Mouse (Mus musculus) thymus, adult 2 months (tissue): ENCODE results near the gene Atg4d. TPM values are rescaled to one million over a fixed set of nuclear protein-coding genes. Genes with fewer than 3 reads are reported as not detected.
"Not testable (repeated sequence)": the region's sequence is repeated elsewhere in the genome, so short reads cannot be mapped to it uniquely, and the experiment has no call there.

Source experiments
- DNase-seq: peaks from one replicate; pipeline ENCODE4 v3.0.0; 2021
- H3K27ac ChIP-seq: fragments of 200-500 bp; 2 replicates; pipeline ENCODE4 v1.5.1; 2012; ENCODE audit warnings: low read length, control low read depth; ENCODE audit not compliant: control insufficient read depth, insufficient read depth
- H3K27me3 ChIP-seq: fragments of 200-500 bp; 2 replicates; pipeline ENCODE4 v1.6.1; 2012; ENCODE audit warnings: mild to moderate bottlenecking, low read length, moderate library complexity, mixed read lengths; ENCODE audit not compliant: control insufficient read depth, insufficient read depth
- H3K36me3 ChIP-seq: fragments of 200-500 bp; 2 replicates; pipeline ENCODE4 v1.6.1; 2012; ENCODE audit warnings: mild to moderate bottlenecking, low read length, moderate library complexity; ENCODE audit not compliant: control insufficient read depth, insufficient read depth
- H3K4me1 ChIP-seq: fragments of 200-500 bp; replicated peaks from 2 replicates; pipeline ENCODE4 v1.6.1; 2012; ENCODE audit warnings: low read length; ENCODE audit not compliant: control insufficient read depth, insufficient read depth
- H3K4me3 ChIP-seq: fragments of 200-500 bp; 2 replicates; pipeline ENCODE4 v1.5.1; 2012; ENCODE audit warnings: mild to moderate bottlenecking, low read length, control low read depth, moderate library complexity; ENCODE audit not compliant: control insufficient read depth, insufficient read depth
- CTCF ChIP-seq: fragments of 200-500 bp; IDR thresholded peaks from 2 replicates; pipeline ENCODE4 v1.5.1; 2012; ENCODE audit warnings: mild to moderate bottlenecking, control low read depth, low read length, moderate library complexity, borderline replicate concordance; ENCODE audit not compliant: control insufficient read depth, poor library complexity, insufficient read depth; ENCODE audit errors: extremely low read depth
- POLR2A ChIP-seq: fragments of 200-500 bp; IDR thresholded peaks from 2 replicates; pipeline ENCODE4 v1.6.1; 2012; ENCODE audit warnings: mild to moderate bottlenecking, low read length, control low read depth, moderate library complexity; ENCODE audit not compliant: control insufficient read depth, poor library complexity, insufficient read depth; ENCODE audit errors: extremely low read depth
- WGBS: fragments of 180-500 bp; shearing (Covaris S2); methylation state at CpG from one replicate; pipeline ENCODE4 v1.1.7; 2018; 5-methylcytosine and 5-hydroxymethylcytosine counted together
- polyA plus RNA-seq: library from polyadenylated mRNA; depleted of rRNA; stranded (reverse); fragments of >200 nt; gene quantifications from 2 replicates; pipeline ENCODE4 v1.2.3, GENCODE M21; 2012

The Atg4d gene
- polyA plus RNA-seq, 1 experiment: 87.7 TPM

DNA sequence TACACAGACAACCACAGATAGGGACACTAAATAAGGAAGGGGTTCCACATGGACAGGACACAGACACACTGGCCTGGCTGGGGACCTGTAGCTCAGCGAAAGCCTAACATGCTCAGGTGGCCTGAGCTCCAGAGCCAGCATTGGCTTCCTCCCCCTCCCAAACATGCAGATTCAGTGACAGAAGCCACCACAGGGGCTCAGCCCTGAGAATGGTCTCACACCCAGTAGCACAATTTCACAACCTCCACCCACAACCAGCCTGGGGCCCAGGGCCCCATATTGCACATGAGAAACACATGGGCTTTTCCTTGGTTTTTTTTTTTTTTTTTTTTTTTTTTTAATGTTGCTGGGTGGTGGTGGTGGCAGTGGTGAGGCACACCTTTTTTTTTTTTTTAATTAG is 18.8 kb upstream of the Atg4d start:
- 100% methylated on average over 1 of the region's 1 CpGs for WGBS
- DNase-seq: no peak
- no peak overlapping the region for H3K27ac ChIP-seq
- peaks cover 22% of the 10 kb centered on the region; the same call in 1 of the 2 replicates for H3K27me3 ChIP-seq
- H3K36me3 ChIP-seq: no peaks in the 10 kb centered on the region
- no peak for TF ChIP-seq CTCF
- TF ChIP-seq POLR2A: no peak
- H3K4me3 ChIP-seq: no peak overlapping the region
- H3K4me1 ChIP-seq: peaks cover 15% of the 10 kb centered on the region

DNA sequence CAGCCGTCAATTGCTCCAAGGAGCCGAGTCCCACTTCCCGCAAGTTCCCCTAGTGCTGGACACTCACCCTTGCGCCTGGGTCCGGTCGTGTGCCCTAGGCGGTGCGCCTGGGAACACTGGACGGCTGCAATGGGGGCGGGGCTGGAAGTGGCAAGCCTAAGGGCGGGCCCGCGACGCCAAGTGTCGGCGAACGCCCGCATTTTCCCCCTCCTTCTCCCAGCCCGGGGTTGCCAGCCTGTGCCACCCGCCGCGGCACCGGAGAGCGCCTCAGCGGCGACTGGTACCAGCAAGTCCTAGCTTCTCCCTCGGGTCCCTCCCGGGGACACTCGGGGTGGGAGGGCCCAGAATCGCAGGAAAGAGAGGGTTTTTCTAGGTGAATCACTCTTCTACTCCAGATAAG is 16.8 kb upstream of the Atg4d start, which contains the start of gene S1pr5:
Gene S1pr5, minus strand, starts transcription at position 118 of the 400 bp plus-strand sequence.
- no peak within 1 kb of the TSS for H3K4me3 ChIP-seq
- H3K36me3 ChIP-seq: no peaks in the 10 kb centered on the region
- peaks cover 22% of the 10 kb centered on the region; the same call in 1 of the 2 replicates for H3K27me3 ChIP-seq
- H3K27ac ChIP-seq: no peak within 1 kb of the TSS
- no peak for DNase-seq
- TF ChIP-seq POLR2A (no peak), CTCF (no peak)
- H3K4me1 ChIP-seq: peaks cover 15% of the 10 kb centered on the region
- WGBS: 5% methylated on average over 30 of the region's 30 CpGs

DNA sequence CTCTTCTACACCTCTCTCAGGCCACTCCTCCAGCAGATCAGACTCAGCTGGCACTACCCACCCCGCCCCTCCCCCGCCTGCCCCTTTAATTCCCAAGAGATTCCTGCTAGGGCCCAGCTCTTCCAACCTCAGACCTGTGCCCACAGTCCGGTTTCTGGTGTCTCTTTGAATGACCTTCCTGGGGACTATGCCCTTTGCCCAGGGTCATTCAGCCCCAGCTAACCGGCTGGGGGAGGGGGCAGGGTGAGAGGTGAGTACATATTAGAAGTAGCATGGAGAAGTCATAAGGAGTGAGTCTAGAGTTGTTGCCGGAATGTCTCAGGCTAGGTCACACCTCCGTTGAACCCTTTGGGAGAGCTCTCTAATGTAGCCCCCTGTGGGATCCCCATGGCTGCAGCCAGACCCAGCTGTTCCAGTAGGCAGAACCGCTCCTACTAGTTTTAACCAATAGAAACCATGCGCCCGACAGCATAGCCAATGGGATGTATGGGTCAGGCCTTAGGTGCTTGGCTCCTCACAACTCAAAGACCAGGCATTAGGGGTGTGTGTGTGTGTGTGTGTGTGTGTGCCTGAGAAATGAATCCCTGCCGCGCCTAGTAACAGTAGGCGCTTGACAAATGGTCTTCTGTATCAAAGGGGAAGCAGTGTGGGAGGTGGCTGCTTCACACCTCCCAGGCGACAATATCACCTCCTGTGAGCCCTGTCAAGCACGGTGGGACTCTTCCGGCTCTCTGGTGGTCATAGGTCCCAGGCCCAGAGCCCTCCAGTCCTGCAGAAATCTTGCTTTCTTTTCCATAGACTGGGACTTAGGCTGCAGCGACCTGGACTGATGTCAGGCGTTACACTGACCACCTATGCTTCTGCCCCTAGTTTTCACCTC is 15.2 kb upstream of the Atg4d start:
- H3K27ac ChIP-seq: no peak overlapping the region
- H3K36me3 ChIP-seq: no peaks in the 10 kb centered on the region
- no peak overlapping the region for H3K4me3 ChIP-seq
- no peak for TF ChIP-seq POLR2A
- no peak for TF ChIP-seq CTCF
- DNase-seq: no peak
- peaks cover 4% of the 10 kb centered on the region; the same call in 1 of the 2 replicates for H3K4me1 ChIP-seq
- WGBS: 56% methylated on average over 17 of the region's 17 CpGs
- peaks cover 22% of the 10 kb centered on the region; the same call in 1 of the 2 replicates for H3K27me3 ChIP-seq

DNA sequence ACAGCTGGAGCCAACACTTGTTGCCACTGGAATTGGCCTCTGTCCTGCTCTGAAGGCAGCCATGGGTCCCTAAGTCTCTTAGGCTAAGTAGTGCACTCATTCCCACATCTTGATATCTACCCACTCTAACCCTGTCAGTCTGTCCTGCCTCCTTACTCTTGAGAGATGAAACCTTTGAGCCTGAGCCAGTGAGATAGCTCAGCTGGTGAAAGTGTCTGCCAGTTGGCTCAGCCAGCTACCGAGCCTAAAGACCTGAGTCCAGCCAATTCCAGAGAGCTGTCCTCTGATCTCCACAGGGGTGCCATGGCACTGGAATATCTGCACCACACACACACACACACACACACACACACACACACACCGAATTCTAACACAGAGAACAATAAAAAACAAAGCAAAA is 14.6 kb upstream of the Atg4d start:
- H3K4me3 ChIP-seq: no peak overlapping the region
- WGBS: 92% methylated on average over 2 of the region's 2 CpGs
- no peak for TF ChIP-seq POLR2A
- no peak for TF ChIP-seq CTCF
- no peak overlapping the region for H3K27ac ChIP-seq
- peaks cover 22% of the 10 kb centered on the region; the same call in 1 of the 2 replicates for H3K27me3 ChIP-seq
- 0 out of 2 replicates have a peak, but pooled peaks cover 4% of the 10 kb centered on the region for H3K4me1 ChIP-seq
- no peaks in the 10 kb centered on the region for H3K36me3 ChIP-seq
- DNase-seq: no peak

DNA sequence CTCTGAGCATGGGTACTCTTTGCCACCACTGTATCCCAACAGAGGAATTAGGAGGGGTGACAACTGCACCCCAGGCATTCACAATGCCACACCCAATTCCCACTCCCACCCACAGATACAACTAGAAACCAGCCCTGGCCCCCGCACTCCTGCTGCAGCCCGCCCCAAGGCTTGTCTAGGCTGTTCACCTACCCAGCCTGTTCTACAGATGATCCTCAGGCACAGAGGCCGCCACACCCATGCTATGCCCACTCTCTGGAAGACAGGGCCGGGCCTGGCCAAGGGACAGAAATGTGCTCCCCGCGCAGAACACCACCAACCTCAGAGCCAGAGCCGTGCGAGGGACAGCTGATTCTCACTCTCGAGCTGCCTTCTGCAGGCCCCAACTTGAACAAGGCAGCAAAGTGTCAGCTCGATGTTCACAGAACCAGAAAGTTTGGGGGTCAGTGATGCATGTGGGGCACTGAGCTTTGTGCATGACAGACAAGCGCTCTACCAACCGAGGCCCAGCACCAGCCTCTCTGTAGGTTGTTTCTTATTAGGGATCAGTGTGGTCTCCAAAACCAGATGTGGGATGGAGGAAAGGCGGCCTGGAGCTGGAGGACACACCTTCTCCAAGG is 13.9 kb upstream of the Atg4d start:
- TF ChIP-seq POLR2A (no peak), CTCF (no peak)
- peaks cover 22% of the 10 kb centered on the region; the same call in 1 of the 2 replicates for H3K27me3 ChIP-seq

DNA sequence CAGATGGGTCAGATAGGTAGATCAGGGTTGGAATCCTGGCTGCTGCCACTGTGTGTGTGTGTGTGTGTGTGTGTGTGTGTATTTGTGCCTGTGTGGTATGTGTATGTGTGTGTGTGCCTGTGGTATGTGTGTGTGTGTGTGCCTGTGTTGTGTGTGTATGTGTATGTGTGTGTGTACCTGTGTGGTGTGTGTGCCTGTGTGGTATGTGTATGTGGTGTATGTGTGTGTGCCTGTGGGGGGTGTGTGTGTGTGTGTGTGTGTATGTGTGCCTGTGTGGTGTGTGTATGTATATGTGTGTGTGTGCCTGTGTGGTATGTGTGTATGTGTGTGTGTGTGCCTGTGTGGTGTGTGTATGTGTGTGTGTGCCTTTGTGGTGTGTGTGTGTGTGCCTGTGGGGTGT is 10.4 kb upstream of the Atg4d start:
- Histone ChIP-seq H3K4me3 (no peak overlapping the region), H3K36me3 (no peaks in the 10 kb centered on the region), H3K27ac (no peak overlapping the region), H3K4me1 (no peaks in the 10 kb centered on the region; the same call in none of the 2 replicates), H3K27me3 (peaks cover 2% of the 10 kb centered on the region; the same call in 1 of the 2 replicates)
- no peak for DNase-seq
- no peak for TF ChIP-seq POLR2A
- no peak for TF ChIP-seq CTCF

More for the DNA sequence above, 13.9 kb upstream of the Atg4d start:
- 89% methylated on average over 13 of the region's 13 CpGs for WGBS
- Histone ChIP-seq H3K27ac (no peak overlapping the region), H3K4me3 (no peak overlapping the region), H3K36me3 (no peaks in the 10 kb centered on the region), H3K4me1 (0 out of 2 replicates have a peak, but pooled peaks cover 4% of the 10 kb centered on the region)
- DNase-seq: no peak

DNA sequence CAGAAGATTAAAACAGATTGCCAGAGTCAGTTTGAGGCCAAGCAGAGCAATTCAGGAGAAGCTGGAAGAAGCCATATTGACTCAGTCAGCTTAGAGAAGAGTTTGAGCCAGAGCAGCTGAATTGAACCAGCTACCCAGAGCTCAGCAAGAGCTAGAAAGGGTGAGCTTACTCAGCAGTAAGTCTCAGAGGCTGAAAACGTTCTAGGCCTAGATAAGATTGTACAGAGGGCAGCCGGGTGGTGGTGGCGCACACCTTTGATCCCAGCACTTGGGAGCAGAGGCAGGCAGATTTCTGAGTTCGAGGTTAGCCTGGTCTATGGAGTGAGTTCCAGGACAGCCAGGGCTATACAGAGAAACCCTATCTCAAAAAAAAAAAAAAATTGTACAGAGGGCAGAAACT is 8.7 kb upstream of the Atg4d start:
- not testable (repeated sequence) for DNase-seq, H3K4me3 ChIP-seq, H3K27me3 ChIP-seq, H3K36me3 ChIP-seq, H3K27ac ChIP-seq, H3K4me1 ChIP-seq
- WGBS: 88% methylated on average over 4 of the region's 4 CpGs
